Mouse (Mus musculus): ENCODE measurements around the gene Ifnar2.

GRCm38 (mm10) chr16:91446778-91447511 lies 74.4 kb downstream of the Ifnar2 start:
- no peak for TF ChIP-seq POLR2A (IDR thresholded peaks at IDR 0.05; ENCODE audit: control insufficient read depth, low read depth, low read length)
- no peak for TF ChIP-seq CTCF (IDR thresholded peaks at IDR 0.05; ENCODE audit: control insufficient read depth, insufficient read depth, insufficient replicate concordance, low read depth, low read length)

All from testis, adult 2 months (tissue).